Mouse (Mus musculus): ENCODE results near the gene Mlh1.

Mlh1 gene

DNA sequence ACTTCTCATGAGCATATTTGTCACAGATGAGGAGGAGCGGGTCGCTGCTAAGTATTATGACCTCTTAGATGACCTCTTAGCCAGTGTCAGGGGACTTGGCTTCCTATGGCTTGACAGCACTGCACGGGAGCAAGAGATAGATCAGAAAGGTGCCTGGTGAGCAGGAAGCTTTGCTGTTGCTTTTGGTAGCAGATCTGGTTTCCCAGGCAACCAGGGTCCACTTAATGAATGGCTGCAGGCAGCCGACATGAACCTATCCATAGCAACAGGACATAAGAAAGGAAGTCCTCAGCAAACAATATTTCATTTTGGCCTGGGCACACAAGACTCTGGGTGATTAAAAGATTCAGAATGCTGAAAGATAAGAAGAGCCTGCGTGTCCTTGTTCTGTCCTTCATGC lies 14.1 kb upstream of the Mlh1 start:
- no peak for DNase-seq (ENCODE audit: low spot score in 2 of 2)

DNA sequence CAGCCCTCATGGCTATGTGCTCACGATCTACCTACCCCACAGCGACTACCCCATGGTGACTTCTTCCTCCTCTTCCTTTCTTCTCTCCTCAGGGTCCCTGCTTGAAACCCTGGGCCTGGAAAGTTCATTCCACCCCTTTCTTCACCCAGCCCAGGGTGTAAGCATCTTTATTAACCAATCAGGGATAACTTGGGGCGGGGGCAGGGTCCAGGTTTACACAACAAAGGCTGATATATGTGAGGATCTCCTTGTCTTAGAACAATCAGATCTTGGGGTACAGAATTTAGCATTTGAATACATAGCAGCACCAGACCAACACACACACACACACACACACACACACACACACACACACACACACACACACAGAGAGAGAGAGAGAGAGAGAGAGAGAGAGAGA lies 13.5 kb upstream of the Mlh1 start:
- DNase-seq (ENCODE audit: low spot score in 2 of 2) = no peak

DNA sequence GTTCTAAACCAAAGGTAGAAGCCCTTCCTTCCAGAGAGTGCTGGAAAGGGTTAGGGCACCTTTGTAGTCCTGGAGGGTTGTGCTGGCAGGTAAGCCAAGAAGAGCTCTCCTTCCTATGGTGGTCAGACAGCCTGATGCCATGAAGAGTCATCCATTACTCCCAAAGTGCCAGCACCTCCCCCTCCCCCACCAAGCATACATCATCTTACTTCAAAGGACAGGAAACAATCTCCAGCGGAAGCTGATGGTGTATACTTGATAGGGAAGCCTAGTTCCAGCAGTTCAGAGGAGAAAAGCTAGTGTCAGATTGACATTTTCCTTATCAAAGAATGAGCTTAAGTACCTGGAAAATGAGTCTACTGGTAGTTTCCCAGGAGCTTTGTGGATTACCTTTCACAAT lies 3.6 kb upstream of the Mlh1 start:
- no peak for DNase-seq (ENCODE audit: low spot score in 2 of 2)

DNA sequence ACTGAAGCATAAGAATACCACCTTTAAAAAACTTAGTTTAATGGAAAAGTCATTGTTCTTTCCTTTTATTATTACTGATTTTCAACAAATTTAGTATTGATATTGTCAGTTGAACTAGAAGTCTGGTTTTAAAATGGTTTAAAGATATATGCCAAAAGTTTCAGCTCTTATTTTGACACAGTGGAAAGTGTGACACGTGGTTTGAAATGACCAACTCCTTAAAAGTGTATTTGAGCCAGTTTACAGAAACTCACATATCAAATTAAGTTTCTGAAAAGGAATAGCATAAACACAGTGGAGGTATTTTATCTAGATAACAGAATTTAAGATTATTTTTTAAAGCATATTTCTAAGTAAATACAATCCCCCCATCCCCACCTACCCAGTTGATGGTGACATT lies 2.4 kb upstream of the Mlh1 start:
- no peak for DNase-seq (ENCODE audit: low spot score in 2 of 2)

DNA sequence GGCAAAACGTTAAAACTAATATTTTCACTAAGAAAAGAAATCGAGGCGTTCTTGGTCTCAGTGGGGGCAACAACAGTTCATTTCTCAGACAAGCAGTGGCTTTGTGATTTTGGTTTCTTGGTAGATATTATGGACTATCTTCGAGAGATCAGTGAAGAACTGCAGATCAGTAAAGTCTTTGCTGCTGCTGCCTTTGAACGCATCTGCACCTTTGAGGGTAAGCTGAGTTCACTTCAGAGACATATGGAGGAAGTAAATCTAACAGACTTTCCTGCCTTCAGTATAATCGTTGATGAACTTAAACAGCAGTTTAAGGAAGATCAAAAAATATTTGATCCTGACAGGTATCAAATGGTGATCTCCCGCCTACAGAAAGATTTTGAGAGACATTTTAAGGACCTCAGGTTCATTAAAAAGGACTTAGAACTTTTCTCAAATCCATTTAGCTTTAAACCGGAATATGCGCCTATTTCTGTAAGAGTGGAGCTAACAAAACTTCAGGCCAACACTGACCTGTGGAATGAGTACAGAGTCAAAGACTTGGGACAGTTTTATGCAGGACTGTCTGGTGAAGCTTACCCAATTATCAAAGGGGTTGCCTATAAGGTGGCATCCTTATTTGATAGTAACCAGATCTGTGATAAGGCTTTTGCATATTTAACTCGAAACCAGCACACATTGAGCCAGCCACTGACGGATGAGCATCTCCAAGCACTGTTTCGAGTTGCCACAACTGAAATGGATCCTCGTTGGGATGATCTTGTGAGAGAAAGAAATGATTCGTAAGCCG lies 1.6 kb upstream of the Mlh1 start:
- no peak for DNase-seq (ENCODE audit: low spot score in 2 of 2)

DNA sequence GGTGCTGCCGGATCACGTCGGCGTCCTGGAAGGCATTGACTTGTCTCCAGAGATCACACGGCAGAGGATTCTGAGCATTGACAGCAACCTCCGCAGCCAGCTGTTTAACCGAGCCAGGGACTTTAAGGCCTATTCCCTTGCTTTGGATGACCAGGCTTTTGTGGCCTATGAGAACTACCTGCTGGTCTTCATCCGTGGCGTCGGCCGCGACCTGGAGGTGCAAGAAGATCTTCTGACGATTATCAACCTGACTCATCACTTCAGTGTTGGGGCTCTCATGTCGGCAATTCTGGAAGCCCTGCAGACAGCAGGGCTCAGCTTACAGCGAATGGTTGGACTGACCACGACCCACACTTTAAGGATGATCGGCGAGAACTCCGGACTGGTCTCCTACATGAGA lies 765 bp upstream of the Mlh1 start:
- peak in 1 of 2 experiments; percentile 8 for DNase-seq (ENCODE audit: low spot score in 2 of 2)

DNA sequence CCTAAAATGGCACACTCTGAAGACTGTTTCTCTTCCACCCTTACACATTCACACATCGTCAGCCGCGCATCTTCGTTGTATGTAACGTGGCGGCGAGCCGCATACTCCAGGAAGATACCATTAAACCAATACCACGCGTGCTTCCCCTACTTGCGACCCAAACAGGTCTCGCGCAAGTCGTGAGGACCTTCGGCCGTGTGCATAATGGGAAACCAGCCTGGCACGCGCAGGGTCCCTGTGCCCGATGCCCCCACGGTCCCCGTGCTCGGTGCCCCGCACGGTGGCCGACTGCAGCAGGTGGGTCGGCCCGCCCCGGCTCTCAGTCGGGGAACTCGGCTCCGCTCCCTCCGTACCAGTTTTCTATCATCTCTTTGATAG lies 546 bp downstream of the Mlh1 start:
- DNase-seq (ENCODE audit: low spot score in 2 of 2) = no peak

DNA sequence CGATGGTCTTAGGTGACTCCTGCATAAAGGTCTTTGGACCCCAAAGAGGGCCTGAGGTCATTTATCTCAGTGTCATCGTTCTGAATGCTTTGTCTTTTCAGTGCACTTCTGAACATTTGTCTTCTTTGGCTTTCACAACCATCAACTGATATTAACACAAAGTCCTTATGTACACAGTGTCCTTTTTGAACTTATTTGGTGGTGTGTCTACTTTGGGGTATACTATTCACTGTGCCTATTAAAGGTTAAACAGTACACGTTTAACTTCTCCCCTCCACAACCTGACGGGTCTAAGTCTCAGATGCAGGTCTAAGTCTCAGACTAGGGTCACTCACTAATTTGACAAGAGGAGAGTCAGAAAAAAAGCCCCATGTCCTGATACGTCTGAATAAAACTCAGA lies 985 bp downstream of the Mlh1 start:
- DNase-seq (ENCODE audit: low spot score in 2 of 2) = no peak

DNA sequence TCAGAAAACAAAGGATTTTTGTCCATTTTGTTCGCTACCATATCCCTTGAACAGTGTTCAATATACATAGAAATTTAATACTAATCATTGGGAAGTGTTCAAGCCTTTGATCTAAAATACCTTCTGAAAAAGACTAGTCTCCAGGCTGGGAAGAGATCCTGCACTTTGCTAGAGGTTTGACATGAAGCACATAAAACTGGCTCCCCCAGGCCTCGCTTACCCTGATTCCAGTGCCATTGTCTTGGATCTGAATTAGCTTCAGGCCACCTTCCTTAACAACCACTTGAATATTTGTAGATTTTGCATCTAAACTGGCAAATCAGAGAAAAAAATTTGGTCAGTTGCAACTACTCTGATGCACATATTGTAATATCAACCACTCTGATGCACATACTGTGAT lies 3.6 kb downstream of the Mlh1 start:
- no peak for DNase-seq (ENCODE audit: low spot score in 2 of 2)

DNA sequence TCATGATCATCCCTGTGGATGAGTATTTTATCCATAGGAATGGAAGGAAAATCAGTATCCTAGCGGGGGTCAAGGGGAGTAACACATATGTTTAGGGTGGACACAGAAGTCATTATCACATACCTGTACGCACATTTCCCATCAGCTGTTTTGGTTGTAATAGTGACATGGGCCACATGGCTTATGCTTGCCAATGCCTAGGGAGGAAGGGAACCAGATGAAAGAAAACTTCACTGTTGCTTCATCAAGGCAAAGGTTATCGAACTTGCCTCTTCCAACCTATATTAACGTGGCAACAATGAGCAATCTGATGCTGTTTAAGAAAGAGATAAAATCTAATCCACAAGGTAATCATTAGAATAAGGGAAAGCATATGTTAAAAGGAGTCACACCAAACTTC lies 10.2 kb downstream of the Mlh1 start:
- DNase-seq (ENCODE audit: low spot score in 2 of 2) = no peak

DNA sequence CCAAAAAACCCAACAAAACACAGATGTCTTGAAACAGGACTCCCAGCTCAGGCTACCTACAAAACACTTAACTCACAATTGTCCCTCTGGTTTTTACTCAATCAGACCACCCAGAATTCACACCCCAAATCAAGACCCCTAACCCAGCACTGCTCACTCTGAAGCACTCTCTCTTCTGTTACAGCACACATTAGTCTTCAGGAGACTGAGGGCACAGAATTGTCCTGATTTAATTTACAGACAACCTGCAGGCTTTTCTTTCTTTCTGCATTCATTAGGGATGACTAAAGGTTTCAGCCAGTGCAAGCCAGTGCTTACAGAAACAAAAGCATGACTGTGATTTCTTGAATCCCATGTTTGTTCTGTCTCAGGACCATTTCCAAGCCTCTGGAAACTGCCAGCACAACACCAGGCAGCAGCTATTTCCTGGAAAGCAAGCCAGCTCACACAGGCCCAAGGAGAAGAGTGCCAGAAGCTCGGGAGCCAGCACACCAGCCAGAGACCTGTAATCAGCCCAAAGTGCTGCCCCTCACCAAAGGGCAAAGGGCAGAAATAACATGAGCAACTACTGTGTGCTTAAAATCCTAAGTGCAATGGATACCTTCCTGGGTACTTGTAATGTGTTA lies 11.1 kb downstream of the Mlh1 start:
- peak; percentile 43 to 50 for DNase-seq (ENCODE audit: low spot score in 2 of 2)

DNA sequence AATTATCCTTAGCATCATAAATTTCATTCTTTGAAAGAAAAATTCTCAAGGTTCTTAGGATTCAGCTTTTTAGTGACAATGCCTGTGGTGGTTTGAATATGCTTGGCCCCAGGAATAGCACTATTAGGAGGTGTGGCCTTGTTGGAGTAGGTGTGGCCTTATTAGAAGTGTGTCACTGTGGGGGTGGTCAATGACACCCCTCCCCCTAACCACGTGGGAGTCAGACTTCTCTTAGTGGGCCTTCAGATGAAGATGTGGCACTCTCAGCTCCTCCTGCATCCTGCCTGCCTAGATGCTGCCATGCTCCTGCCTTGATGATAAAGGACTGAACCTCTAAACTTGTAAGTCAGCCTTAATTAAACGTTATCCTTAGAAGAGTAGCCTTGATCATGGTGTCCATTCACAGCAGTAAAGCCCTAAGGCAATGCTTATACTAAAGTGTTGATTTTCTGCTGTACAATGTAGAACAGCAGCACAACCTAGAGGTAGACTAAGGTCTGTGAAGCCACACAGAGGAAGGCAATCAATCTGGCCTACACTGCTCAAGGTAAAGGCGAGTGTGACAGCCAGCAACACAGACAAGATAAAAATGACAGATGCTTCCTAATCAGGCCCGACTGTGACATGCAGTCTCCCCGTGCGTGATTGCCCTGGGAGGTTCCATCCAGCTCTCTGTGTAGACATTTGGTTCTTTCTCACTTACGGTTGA lies 19.3 kb downstream of the Mlh1 start:
- DNase-seq (ENCODE audit: low spot score in 2 of 2) = no peak

DNA sequence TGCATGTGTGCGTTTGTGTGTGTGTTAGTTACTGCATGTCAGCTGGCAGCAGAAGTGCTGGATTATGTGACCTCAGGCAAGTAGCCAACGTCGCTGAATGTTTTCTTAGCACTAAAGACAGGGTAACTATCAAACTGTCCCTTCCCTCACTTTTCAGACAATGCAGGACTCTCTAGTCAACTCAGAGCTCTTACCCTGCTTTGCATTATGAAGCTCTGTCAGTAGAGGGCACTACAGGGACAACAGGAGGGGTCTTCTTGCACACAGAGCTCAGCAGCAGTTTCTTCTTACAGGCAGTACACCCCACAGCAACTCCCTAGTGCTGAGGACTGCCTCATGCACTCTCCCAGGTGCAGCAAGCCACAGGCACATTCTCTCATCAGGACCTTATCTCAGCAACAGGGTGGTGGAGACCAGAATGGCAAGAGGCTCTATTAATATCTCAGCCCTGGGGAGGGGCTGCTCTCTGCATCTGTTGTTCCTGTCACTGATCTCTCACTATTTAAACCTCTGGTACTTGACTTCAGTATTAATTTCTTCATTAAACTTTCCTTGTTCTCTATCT lies 23.8 kb downstream of the Mlh1 start:
- peak in 1 of 2 experiments; percentile 7 for DNase-seq (ENCODE audit: low spot score in 2 of 2)

DNA sequence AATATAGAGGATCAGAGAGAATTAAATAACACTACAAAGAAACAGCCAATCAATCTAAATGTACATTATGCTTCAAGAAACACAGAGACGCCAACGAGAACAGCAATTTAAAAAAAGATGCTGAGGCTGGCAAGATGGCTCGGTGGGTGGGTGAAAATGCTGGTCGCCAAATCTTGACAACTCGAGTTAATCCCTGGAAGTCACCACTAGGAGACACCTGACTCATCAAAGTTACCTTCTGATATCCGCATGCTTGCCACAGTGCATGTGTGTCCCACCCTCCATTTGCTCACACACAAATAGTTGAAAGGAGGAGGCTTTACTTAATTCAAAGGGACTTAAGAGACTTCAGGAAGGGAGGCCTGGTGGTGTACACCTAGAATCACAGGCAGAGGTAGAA lies 26.0 kb downstream of the Mlh1 start:
- no peak for DNase-seq (ENCODE audit: low spot score in 2 of 2)

DNA sequence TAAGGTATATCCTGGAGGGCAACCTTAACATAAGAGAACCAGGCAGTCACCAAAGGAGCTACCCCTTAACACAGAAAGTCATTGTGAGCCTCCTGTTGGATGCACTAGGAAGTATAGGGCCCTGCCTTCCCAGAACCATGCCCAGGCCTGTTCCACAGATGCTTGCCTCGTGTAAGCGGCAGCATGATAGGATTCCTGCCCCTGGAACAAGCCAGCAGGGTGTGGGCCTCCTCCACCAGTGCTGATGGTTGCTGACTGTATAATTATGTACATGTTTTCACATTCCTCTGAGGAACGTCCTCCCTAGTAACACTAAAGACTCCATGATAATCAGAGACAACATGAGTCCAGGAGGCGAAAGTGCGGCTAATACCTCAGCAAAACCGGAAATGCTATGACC lies 28.2 kb downstream of the Mlh1 start:
- DNase-seq (ENCODE audit: low spot score in 2 of 2) = no peak

DNA sequence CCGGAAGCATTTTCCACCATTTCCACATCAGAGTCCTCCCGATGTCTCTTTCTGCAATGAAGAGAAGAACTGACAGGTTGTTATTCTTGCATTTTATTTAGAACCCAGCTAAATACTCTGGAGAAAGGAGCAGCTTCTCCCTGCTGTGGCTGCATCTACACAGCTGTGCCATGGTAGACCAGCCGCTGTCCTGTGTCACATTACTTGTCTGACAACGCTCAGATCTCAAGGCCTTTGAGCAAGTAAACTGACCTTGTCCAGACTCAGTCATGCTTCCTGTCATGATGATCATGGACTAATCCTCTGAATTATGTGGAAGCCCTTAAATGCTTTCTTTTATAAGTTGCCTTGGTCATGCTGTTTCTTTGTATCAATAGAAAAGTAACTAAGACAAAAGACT lies 31.8 kb downstream of the Mlh1 start:
- DNase-seq (ENCODE audit: low spot score in 2 of 2) = no peak

DNA sequence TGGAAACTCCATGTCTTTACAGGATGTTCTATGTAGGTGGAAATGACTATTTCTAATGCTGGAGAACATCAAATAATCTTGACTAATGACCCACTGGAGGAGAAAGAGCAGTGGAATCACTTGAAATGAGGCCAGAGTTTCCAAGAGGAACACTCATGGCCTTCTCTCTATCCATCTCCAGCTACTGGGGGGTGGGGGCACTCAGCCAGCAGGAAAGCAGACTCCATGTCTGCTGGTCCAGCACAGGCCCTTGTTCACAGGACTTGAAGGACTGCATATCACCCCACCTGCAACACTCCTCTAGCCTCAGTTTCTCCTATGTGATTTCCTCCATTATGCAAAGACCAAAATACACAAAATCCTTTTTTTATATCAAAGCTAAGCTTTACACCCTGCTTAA lies 33.9 kb downstream of the Mlh1 start:
- DNase-seq (ENCODE audit: low spot score in 2 of 2) = no peak

DNA sequence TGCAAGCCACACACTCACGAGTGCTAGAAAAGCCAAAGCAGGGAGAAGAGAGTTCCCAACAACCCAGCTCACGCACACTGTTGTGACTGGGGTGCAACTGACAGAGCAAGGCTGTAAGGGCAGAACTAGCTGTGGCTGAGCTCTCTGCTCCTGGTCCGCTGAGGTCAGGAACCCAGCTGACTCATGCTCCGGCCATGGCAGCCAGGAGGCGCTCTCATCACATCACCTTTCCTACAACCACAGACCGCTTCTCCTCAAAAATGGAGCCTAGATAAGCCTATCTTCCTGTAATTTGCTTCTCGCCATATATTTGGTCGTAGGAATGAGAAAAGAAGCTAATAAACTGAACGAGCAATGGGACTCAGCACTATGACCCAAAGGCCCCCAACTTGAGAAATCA lies 36.9 kb downstream of the Mlh1 start:
- DNase-seq (ENCODE audit: low spot score in 2 of 2) = no peak

DNA sequence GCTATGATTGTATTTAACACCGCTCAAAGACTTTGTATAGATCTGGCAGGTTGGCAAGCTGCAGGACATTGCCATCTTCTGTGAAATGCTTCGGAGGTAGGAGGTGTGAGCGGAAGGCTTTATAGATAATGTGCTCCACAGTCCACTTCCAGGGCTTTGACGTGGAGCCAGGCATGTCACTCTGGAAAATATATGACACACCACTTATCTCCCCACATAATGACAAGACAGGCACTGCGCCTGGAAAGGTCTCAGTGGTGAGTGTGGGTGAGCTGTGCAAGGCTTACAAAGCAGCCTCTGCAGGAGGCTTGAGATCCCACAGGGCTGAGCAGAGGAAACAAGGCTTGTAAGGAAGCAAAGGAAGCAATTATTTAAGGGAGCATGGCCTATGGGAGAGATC lies 43.1 kb downstream of the Mlh1 start:
- DNase-seq (ENCODE audit: low spot score in 2 of 2) = peak in 1 of 2 experiments; percentile 35

DNA sequence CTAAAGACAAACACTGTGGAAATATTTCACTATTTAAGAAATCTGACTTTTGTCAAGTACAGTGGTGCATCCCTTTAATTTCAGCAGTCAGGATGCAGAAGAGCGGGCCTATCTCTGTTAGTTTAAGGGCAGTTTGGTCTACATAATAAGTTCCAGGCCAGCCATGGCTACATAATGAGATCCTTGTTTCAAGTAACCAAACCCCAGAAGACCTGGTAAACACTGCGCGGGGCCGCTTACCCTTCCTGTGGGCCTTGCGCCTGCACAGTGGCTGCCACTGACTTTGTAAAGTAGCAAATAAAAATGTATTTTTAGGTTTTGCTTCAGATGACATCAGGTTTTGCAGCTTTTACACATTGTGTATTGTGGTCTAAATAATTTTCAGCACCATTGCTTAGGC lies 48.2 kb downstream of the Mlh1 start:
- no peak for DNase-seq (ENCODE audit: low spot score in 2 of 2)

DNA sequence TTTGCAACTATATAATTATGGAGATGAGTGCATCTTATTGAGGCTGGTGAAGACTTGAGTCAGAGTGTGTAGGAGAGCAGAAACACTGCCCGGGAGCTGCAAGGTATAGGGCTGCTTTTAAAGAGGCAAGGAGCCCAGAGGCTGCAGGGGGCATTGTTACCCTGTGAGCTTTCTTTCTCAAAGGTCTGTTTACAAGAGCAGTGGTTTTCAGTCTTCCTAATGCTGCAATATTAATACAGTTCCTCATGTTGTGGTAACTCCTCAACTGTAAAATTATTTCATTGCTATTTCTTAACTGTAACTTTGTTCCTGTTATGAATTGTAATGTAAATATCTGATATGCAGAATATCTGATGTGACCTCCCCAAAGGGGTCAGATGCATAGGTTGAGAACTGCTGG lies 50.0 kb downstream of the Mlh1 start:
- DNase-seq (ENCODE audit: low spot score in 2 of 2) = no peak

DNA sequence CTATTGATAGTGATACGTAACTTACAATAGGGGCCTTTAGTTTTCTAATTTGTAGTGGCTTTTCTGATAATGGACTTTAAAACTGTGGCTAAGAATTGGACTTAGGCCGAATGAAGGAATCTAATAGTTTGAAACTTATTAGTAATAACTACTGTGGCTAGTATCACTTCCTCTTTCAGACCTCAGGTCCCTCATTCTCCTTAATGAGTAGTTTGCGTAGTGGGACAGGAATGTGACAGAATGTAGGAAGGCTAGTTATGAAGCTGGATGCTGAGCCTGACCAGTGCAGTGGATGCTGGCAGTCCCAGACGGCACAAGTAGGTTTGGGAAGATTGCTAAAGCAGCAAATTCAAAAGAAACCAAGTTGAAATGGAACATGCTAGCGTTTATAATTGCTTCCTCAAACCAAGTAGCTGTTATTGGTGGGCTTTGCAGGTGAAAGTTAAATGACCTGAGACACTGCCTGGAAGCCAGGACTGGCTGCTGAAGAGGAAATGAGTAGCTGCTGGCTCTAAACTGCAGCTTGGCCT lies 51.0 kb downstream of the Mlh1 start:
- no peak for DNase-seq (ENCODE audit: low spot score in 2 of 2)

DNA sequence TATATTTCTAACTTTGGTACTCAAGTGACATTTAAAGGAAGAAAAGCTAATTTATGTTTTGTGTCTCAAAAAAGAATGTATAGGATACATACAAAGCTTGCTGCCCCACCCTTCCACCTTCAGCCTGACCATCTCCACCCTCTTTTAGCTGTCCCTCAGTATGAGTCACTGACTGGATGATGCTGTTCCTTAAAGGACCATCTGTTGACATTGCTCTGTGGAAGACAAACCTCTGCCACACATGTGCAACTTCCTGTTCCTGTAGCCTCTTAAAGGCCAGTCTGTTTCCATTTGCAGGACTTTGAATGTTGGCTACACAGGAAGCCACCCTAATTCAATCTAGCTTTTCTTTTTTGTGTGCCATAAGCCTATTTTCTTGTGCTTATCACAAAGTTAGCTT lies 55.2 kb downstream of the Mlh1 start:
- DNase-seq (ENCODE audit: low spot score in 2 of 2) = no peak

Data from heart, adult 9 months (tissue).